Mouse (Mus musculus) kidney, adult 2 months (tissue): ENCODE results near the gene Prtg.

Experiments
- CTCF ChIP-seq: fragments of 200-500 bp; conservative IDR thresholded peaks from 2 replicates; pipeline ENCODE4 v1.5.1; 2011; ENCODE audit warnings: low read depth, mild to moderate bottlenecking, control low read depth, low read length, moderate library complexity, mixed read lengths; ENCODE audit not compliant: insufficient read depth, insufficient read length
- POLR2A ChIP-seq: fragments of 200-500 bp; IDR thresholded peaks from one replicate; pipeline ENCODE4 v1.6.1; 2011; ENCODE audit warnings: low read depth, low read length, control low read depth

GRCm38 (mm10) chr9:72839346-72839990 is 32.8 kb downstream of the Prtg start:
- TF ChIP-seq POLR2A: no peak
- no peak for TF ChIP-seq CTCF
